Mouse (Mus musculus) cerebral cortex, adult 2 months (tissue): Measurements from ENCODE around the gene Hpdl.

Experiments
- WGBS: fragments of 180-500 bp; shearing (Covaris S2); methylation state at CpG from one replicate; pipeline ENCODE4 v1.1.7; 2018; 5-methylcytosine and 5-hydroxymethylcytosine counted together

Hpdl gene

DNA sequence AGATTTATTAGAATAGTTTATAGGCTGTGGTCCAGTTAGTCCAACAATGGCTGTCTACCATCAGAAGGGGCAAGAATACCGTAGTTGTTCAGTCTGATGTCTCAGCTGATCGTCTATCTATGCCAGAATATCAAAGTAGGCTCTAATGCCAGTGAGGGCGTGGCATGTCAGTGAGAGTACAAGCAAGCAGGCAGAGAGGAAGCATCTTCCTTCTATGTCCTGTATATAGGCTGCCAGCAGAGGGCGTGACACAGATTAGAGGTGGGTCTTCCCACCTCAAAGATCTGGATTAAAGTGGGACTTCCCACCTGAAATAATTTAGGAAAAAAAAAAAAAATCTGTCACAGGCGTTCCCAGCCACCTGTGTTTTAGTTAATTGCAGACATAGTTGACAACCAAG is 21.6 kb downstream of the Hpdl start:
- 43% methylated on average over 5 of the region's 5 CpGs for WGBS

DNA sequence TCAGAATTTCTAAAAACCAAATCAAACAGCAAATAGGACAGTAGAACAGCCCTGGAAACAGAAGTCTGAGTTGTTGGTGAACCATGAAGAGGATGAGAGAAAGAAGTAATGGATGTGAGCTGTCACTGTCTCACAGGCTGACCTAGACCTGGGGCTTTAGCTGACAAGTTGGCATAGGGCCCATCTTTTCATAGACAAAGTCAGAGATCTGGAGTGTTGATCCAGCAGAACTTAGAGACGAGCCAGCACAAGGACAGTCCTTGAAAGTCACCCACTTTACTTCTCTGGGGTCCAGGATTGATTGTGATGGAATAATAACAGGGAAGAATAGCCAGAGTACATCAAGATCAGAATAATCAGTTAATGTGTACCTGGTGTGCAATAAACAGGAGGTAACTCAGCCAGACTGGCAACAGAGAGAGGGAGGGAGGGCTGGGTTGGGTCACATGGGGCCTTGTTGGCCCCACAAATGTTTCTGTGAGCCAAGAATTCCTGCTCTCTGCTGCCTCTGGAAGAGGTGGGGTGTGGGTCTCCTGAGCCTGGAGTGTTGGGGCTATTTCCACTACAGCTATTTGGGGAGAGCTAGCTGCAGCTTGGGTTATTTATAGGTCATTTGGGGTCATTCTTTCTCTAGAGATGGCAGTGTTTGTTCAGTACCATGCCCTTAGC is 24.9 kb downstream of the Hpdl start:
- 46% methylated on average over 1 of the region's 1 CpGs for WGBS

DNA sequence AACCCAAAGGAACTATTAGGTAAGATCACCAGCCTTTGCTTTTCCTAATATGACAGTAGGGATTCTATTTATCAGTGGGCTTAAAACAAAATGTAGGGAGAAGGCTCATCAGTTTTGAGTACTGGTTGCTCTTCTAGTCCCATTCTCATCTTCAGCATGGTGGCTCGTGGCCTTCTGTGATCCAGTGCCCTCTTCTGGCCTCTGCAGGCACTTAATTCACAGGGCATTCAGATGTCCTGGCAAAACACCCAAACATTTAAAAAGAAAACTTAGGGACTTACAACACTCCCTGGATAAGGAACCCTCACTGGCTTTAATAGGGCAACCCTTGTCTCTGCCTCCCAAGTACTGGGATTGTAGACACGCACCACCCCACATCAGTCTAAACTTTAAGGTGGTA is 27.2 kb downstream of the Hpdl start:
- 75% methylated on average over 2 of the region's 2 CpGs for WGBS

DNA sequence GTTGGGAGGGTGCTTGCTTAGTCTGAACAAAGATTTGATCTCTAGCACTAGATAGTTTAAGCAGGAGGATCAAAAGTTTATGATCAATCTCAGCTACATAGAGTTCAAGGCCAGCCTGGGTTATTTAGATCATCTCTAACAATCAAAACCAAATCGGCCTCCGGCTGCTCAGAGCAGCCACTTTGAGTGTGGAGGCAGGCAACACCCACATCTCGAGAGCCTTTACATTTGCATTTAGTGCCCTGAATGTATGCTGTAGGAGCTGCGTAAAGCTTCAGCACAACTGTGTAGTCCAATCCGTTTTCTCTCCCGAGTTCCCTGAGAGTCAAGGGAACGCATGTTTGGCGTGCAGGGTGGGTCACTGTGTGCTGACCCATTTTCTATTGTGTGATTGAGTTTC is 29.1 kb downstream of the Hpdl start:
- 63% methylated on average over 8 of the region's 8 CpGs for WGBS

DNA sequence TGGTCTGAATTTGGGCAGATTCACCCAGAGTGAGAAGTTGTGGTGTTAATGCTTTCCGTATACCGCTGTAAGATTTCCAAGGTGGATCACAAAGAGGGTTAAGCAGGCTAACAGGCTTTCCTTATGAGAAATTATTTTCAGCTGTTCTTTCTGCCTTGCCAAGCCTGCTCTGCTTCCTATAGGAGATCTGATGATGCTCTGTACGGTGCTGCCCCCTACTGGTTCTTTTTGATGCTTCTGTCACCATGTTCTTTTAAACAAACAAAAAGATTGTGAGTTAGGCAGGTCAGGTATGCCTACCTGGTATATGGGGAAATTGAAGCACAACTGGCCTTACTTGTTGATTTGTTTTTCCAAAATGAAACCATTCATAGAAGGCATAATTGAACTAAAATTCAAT is 32.6 kb downstream of the Hpdl start:
- WGBS: 3% methylated on average over 3 of the region's 3 CpGs

DNA sequence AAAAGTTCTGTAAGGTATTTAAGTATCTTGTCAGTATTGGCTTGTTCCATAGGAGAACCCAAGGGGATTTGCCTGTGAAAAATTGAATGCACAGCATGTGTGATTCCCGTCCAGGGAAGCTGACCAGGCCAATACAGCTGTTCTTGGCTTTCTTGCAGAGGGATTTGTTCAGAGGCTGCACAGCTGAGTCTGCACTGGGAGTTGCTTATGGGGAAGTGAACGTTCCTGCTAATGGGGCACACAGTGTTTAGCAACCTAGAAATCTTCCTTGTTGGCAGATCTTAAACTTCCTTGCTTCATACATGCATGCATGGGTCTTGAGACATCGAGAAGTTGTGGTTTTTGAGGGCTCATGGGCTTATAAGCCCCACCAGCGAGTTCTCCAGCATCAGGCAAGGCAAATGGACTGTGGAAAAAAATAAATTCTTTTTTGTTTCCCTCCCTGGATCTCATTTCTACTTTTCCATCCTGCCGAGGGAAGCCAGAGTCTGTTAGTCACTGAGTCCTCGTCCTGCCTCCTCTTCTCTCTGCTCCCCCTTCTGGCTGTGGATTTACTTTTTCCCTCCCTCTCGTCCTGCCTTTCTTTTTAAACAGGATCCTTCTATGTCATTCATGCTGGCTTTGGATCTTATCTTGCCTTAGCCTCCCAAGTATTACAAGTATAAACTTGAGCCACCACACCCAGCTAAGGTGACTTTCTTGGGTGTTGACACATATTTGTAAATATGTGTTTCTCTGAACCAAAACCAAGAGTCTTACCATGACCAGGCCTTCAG is 33.3 kb downstream of the Hpdl start:
- WGBS: 40% methylated on average over 7 of the region's 7 CpGs

DNA sequence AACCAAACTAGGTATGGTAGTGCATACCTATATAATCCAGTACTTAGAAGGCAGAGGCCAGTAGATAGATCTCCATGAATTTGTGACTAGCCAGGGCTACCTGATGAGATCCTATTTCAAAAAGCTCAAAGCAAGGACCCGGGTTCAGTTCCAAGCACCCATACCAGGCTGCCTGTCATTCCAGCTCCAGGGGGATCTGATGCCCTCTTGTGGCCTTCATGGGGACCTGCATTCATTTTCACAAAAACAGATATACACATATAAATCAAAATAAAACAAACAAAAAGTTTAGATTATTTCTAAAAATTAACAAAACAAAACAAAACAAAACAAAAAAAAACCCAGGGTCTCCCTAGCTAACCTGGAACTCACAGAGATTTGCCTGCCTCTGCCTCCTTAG is 34.9 kb downstream of the Hpdl start:
- WGBS: 100% methylated on average over 1 of the region's 1 CpGs

DNA sequence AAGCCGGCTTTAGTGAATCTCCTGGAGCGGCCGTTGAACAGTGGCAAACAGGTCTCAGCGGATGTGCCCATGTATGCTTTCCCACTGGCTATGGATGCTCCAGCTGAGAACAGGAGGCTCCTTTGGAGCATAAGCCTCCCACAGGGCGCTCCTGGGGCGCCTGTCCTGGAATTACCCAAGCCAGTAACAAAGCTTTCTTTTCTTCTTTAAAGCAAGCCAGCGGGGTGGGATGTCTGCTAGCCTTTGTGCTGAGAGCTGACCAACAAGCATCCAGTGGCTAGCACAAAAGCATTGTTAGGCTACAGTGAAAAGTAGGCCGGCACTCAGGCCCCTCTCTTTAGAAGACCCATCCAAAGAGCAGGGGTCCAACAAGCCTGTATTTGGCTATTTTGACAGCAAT is 39.3 kb downstream of the Hpdl start:
- WGBS: 59% methylated on average over 8 of the region's 8 CpGs

DNA sequence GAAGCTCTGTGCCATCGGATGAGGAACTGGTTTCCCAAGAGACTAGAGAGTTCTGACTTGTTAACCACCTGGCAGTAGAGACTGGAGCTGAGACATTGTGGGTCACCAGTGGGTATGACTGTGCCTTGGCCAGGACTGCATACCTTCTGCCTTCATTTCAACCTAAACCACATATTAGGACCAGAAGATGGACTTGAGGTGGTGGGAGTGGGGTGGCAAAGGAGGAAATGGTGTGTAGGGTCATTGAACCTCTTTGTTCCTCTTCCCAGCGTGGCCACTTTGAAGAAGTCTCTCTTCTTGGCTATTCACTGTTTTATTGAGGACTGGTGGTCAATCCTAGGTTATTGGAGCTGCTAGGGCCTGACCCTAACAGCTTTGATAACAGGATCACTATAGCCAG is 40.1 kb downstream of the Hpdl start:
- WGBS: 81% methylated on average over 2 of the region's 2 CpGs

DNA sequence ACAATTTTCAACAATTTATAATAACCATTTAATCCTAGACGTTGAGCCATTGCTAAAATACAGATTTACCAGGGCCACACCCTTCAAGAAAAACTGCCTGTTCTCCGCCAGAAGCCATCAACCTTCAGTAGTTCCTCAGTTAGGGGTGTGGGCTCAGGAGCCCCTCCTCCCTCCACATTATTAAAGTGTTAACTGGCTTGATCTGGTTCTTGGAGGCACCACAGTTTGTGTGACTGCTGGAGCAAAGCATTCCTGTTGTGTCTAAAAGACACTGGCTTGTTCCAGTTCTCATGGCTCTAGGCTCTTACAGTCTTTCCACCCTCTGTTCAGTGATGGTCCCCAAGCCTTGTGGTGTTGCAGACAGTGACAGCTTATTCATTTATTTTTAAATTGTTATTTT is 41.0 kb downstream of the Hpdl start:
- 93% methylated on average over 2 of the region's 2 CpGs for WGBS

DNA sequence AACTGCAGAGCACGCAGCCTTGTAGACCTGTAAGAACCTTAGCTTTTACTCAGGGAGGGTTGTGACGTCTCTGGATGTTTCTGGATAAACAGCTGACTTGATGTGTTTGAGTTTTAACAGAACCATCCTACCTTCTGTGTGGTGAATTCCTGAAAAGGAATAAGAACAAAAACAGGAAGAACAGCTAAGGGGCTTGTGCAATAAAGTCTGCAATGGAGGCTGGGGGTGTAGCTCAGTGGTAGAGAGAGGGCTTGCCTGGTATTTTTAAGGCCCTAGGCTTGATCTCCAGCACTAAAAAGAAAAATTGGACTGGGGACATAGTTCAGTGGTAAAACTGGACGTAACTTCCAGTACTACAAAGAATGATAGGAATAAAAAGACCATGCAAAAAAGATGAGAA is 44.4 kb downstream of the Hpdl start:
- 90% methylated on average over 3 of the region's 3 CpGs for WGBS

DNA sequence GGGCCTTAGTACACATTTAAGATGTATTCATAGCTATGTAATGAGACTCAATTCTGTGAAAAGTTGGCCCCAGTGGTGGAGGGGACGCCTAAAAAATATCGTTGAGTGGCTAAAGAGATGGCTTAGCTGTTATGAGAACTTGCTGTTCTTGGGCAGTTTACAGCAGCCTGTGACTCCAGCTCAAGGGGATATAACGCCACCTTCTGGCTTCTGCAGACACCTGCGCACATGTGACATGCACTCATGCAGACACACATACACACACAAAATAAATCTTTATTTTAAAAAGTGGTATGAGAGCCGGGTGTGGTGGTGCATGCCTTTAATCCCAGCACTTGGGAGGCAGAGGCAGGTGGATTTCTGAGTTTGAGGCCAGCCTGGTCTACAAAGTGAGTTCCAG is 45.1 kb downstream of the Hpdl start:
- 92% methylated on average over 5 of the region's 5 CpGs for WGBS
